ENCODE assay signal across 19 mouse cellular contexts in genomic region chr10:111196191-111196590, GRCm38 (mm10). TPM values are rescaled to one million over a fixed set of nuclear protein-coding genes. Genes with fewer than 3 reads are reported as not detected.
DNase-seq lines count a peak whose midpoint lies in the region; ATAC-seq lines count a peak whose summit lies in the region.
"Had no signal": no experiment of that assay in that cellular context is flagged by ENCODE, and none has a peak within 500 bp of the region (broad histone marks: within the 10 kb centered on the region; RNA-seq: fewer than 3 reads in every experiment).

No protein-coding gene starts in this region.

- H3K27me3 ChIP-seq in liver, embryonic 13.5 days = no peaks in the 10 kb centered on the region
- H3K27me3 ChIP-seq in kidney, embryonic 15.5 days = no peaks in the 10 kb centered on the region
- H3K27me3 ChIP-seq: embryonic facial prominence, embryonic 12.5 days; forebrain, embryonic 12.5 days had no signal

- no peak overlapping the region for H3K9ac ChIP-seq in liver, embryonic 13.5 days
- no peak overlapping the region for H3K9ac ChIP-seq in kidney, embryonic 15.5 days
- H3K9ac ChIP-seq: embryonic facial prominence, embryonic 12.5 days; forebrain, embryonic 12.5 days; hindbrain, embryonic 14.5 days had no signal

- H3K27ac ChIP-seq in liver, embryonic 13.5 days = no peak overlapping the region
- no peak overlapping the region for H3K27ac ChIP-seq in kidney, embryonic 15.5 days
- H3K27ac ChIP-seq: embryonic facial prominence, embryonic 12.5 days; forebrain, embryonic 12.5 days; gastrocnemius, adult 2 months; heart, embryonic 10.5 days; hindbrain, embryonic 14.5 days had no signal

- 79% methylated on average over 2 of the region's 2 CpGs for WGBS in liver, embryonic 13.5 days (ENCODE audit: insufficient replicate concordance)
- 87% methylated on average over 2 of the region's 2 CpGs for WGBS in kidney, embryonic 15.5 days

- H3K4me3 ChIP-seq in liver, embryonic 13.5 days (replicated peaks) = no peak overlapping the region
- H3K4me3 ChIP-seq in kidney, embryonic 15.5 days (replicated peaks) = no peak overlapping the region
- H3K4me3 ChIP-seq: embryonic facial prominence, embryonic 12.5 days; forebrain, embryonic 12.5 days; gastrocnemius, adult 2 months; heart, embryonic 10.5 days had no signal

- H3K4me2 ChIP-seq in liver, embryonic 13.5 days = no peak overlapping the region
- H3K4me2 ChIP-seq in kidney, embryonic 15.5 days = no peak overlapping the region
- H3K4me2 ChIP-seq: embryonic facial prominence, embryonic 12.5 days; forebrain, embryonic 12.5 days; hindbrain, embryonic 14.5 days had no signal

- ATAC-seq in liver, embryonic 13.5 days (ENCODE audit: low read depth) = 0 out of 2 replicates have a peak, but pooled peaks have one; percentile 17
- no peak for ATAC-seq in kidney, embryonic 15.5 days (replicated peaks; ENCODE audit: low FRiP score)

- H3K9me3 ChIP-seq in liver, embryonic 13.5 days (replicated peaks) = no peaks in the 10 kb centered on the region
- H3K9me3 ChIP-seq in kidney, embryonic 15.5 days (replicated peaks) = no peaks in the 10 kb centered on the region
- H3K9me3 ChIP-seq: embryonic facial prominence, embryonic 12.5 days; forebrain, embryonic 12.5 days; heart, embryonic 10.5 days had no signal

- peak; percentile 79 for DNase-seq in heart, adult 11 months
- DNase-seq in heart, adult 9 months (ENCODE audit: low spot score in 2 of 2) = no peak
- no peak for DNase-seq in liver, embryonic 13.5 days
- DNase-seq in liver = no peak
- DNase-seq in testis, postnatal 10 days (ENCODE audit: low spot score) = peak; percentile 23
- DNase-seq in testis, postnatal 14 days (ENCODE audit: low spot score) = no peak
- DNase-seq: adrenal gland, postnatal 10 days; cerebellum, adult 11 months; cerebellum, adult 9-10 months; cerebellum, postnatal 25 days; gastrocnemius, adult 2 months; gastrocnemius, postnatal 25 days; heart, postnatal 10 days; heart, postnatal 4 days had no signal

- H3K4me1 ChIP-seq in liver, embryonic 13.5 days (replicated peaks) = peaks cover 8% of the 10 kb centered on the region
- 0 out of 2 replicates have a peak, but pooled peaks cover 2% of the 10 kb centered on the region for H3K4me1 ChIP-seq in kidney, embryonic 15.5 days

- peaks cover 8% of the 10 kb centered on the region for H3K36me3 ChIP-seq in liver, embryonic 13.5 days
- H3K36me3 ChIP-seq in kidney, embryonic 15.5 days = no peaks in the 10 kb centered on the region
- H3K36me3 ChIP-seq: embryonic facial prominence, embryonic 12.5 days; forebrain, embryonic 12.5 days had no signal

RNA-seq across cellular contexts. Expression of gene Osbpl8, which starts 31.6 kb away (rescaled TPM):
- polyA plus RNA-seq in liver, embryonic 13.5 days (2015; fragmentation: Nextera tagmentation; extraction: Ambion mirVana) = 7.6 and 9.3 TPM in 2 replicates
- polyA plus RNA-seq in kidney, embryonic 15.5 days (2015; fragmentation: Nextera tagmentation; extraction: Ambion mirVana) = 9.0 and 9.6 TPM in 2 replicates

Comparison
In these comparisons a context has a peak if more than half of its experiments do, and no peak if none do; other contexts are left out.
1. DNase-seq: peak in heart, adult 11 months (single experiment) and testis, postnatal 10 days (single experiment); none in heart, adult 9 months (0 of 2), liver, embryonic 13.5 days (single experiment), liver (single experiment) and testis, postnatal 14 days (single experiment).